Mouse (Mus musculus) induced T-regulatory cell, adult 2 months (primary cell): Measurements from ENCODE around the gene Med13l.
A peak's percentile ranks its signal among the peaks of the same experiment; 100 is the strongest.

ENCODE experiments used
- DNase-seq: peaks from one replicate; pipeline ENCODE4 v3.0.0-alpha.2; 2012; ENCODE audit warnings: low read depth

Med13l gene

GRCm38 (mm10) chr5:118594470-118595236, 34.2 kb downstream of the Med13l start:
- peak; percentile 79 for DNase-seq

- no peak for DNase-seq
These were observed 35.4 kb downstream of the Med13l start for GRCm38 (mm10) chr5:118595901-118596300.

- DNase-seq: no peak
These were observed 36.1 kb downstream of the Med13l start for GRCm38 (mm10) chr5:118596452-118597092.

- DNase-seq: no peak
These were observed 38.1 kb downstream of the Med13l start for GRCm38 (mm10) chr5:118598601-118599000.

GRCm38 (mm10) chr5:118601452-118601851, 41.0 kb downstream of the Med13l start:
- DNase-seq: no peak

- DNase-seq: no peak
These were observed 42.2 kb downstream of the Med13l start for GRCm38 (mm10) chr5:118602706-118603105.

- no peak for DNase-seq
These were observed 45.1 kb downstream of the Med13l start for GRCm38 (mm10) chr5:118605424-118606067.

GRCm38 (mm10) chr5:118606636-118607035, 46.2 kb downstream of the Med13l start:
- DNase-seq: no peak

GRCm38 (mm10) chr5:118607900-118608299, 47.4 kb downstream of the Med13l start:
- no peak for DNase-seq

GRCm38 (mm10) chr5:118610468-118610867, 50.0 kb downstream of the Med13l start:
- no peak for DNase-seq

- DNase-seq: no peak
These were observed 52.6 kb downstream of the Med13l start for GRCm38 (mm10) chr5:118612956-118613631.

- DNase-seq: no peak
These were observed 53.2 kb downstream of the Med13l start for GRCm38 (mm10) chr5:118613704-118614103.

GRCm38 (mm10) chr5:118614116-118614515, 53.6 kb downstream of the Med13l start:
- no peak for DNase-seq

GRCm38 (mm10) chr5:118614571-118614981, 54.1 kb downstream of the Med13l start:
- peak; percentile 31 for DNase-seq

- DNase-seq: no peak
These were observed 58.6 kb downstream of the Med13l start for GRCm38 (mm10) chr5:118618963-118619610.

- DNase-seq: no peak
These were observed 59.3 kb downstream of the Med13l start for GRCm38 (mm10) chr5:118619801-118620200.

- DNase-seq: peak; percentile 35
These were observed 59.9 kb downstream of the Med13l start for GRCm38 (mm10) chr5:118620330-118620910.

- DNase-seq: no peak
These were observed 61.4 kb downstream of the Med13l start for GRCm38 (mm10) chr5:118621877-118622276.

- no peak for DNase-seq
These were observed 61.9 kb downstream of the Med13l start for GRCm38 (mm10) chr5:118622346-118622745.

GRCm38 (mm10) chr5:118623797-118624196, 63.3 kb downstream of the Med13l start:
- DNase-seq: no peak

- DNase-seq: no peak
These were observed 67.2 kb downstream of the Med13l start for GRCm38 (mm10) chr5:118627630-118628029.

- no peak for DNase-seq
These were observed 67.7 kb downstream of the Med13l start for GRCm38 (mm10) chr5:118628211-118628610.
